Mouse (Mus musculus) midbrain, postnatal 0 days (tissue): Measurements from ENCODE around the gene Rap2c. TPM values are rescaled to one million over a fixed set of nuclear protein-coding genes. Genes with fewer than 3 reads are reported as not detected.

Experiments
- ATAC-seq: fragments of 200-750 bp; cut with Nextera tagmentation; 2 replicates; pipeline ENCODE4 v1.8.0; 2017; ENCODE audit warnings: moderate number of reproducible peaks, mild to moderate bottlenecking, moderate TSS enrichment, moderate library complexity; ENCODE audit not compliant: low FRiP score
- DNase-seq: peaks from one replicate; pipeline ENCODE4 v3.0.0-alpha.2; 2015; ENCODE audit warnings: low spot score
- H3K27ac ChIP-seq: fragments of 300-500 bp; sonication (generic); 2 replicates; pipeline ENCODE4 v1.5.1; 2014; ENCODE audit warnings: low read depth, mild to moderate bottlenecking, low read length, mixed read lengths
- H3K27me3 ChIP-seq: fragments of 300-500 bp; sonication (generic); 2 replicates; pipeline ENCODE4 v1.6.1; 2014; ENCODE audit warnings: low read length, control low read depth, mixed read lengths; ENCODE audit not compliant: insufficient read depth
- H3K36me3 ChIP-seq: fragments of 300-500 bp; sonication (generic); 2 replicates; pipeline ENCODE4 v1.6.1; 2014; ENCODE audit warnings: low read length, control low read depth, mixed read lengths; ENCODE audit not compliant: insufficient read depth
- H3K4me1 ChIP-seq: fragments of 300-500 bp; sonication (generic); 2 replicates; pipeline ENCODE4 v1.6.1; 2014; ENCODE audit warnings: mild to moderate bottlenecking, control low read depth, antibody characterized with exemption, low read length, mixed read lengths; ENCODE audit not compliant: insufficient read depth
- H3K4me2 ChIP-seq: fragments of 300-500 bp; sonication (generic); 2 replicates; pipeline ENCODE4 v1.6.1; 2014; ENCODE audit warnings: low read depth, mild to moderate bottlenecking, low read length, mixed read lengths; ENCODE audit not compliant: poor library complexity, severe bottlenecking
- H3K4me3 ChIP-seq: fragments of 300-500 bp; sonication (generic); 2 replicates; pipeline ENCODE4 v1.5.1; 2014; ENCODE audit warnings: low read depth, mild to moderate bottlenecking, low read length, moderate library complexity
- H3K9ac ChIP-seq: fragments of 300-500 bp; sonication (generic); replicated peaks from 2 replicates; pipeline ENCODE4 v1.6.1; 2014; ENCODE audit warnings: mild to moderate bottlenecking, low read length, moderate library complexity, mixed read lengths; ENCODE audit not compliant: poor library complexity, severe bottlenecking
- H3K9me3 ChIP-seq: fragments of 300-500 bp; sonication (generic); 2 replicates; pipeline ENCODE4 v1.6.1; 2016; ENCODE audit warnings: low read length, control low read depth
- CTCF ChIP-seq: IDR thresholded peaks from 2 replicates; pipeline ENCODE4 v1.5.1; 2016; ENCODE audit warnings: antibody characterized with exemption, mild to moderate bottlenecking
- WGBS: fragments of 180-500 bp; shearing (Covaris S2); extraction: QIAGEN DNeasy Blood & Tissue Kit; methylation state at CpG from one replicate; pipeline ENCODE4 v1.1.7; 2014; 5-methylcytosine and 5-hydroxymethylcytosine counted together
- polyA plus RNA-seq: library from polyadenylated mRNA; unstranded; fragments of >200 nt; fragmentation: Nextera tagmentation; extraction: Ambion mirVana; gene quantifications from 2 replicates; pipeline ENCODE4 v1.2.1, GENCODE M21; 2015
- total RNA-seq: library from RNA; depleted of rRNA; stranded (reverse); fragments of >200 nt; gene quantifications from 2 replicates; pipeline ENCODE4 v1.2.3, GENCODE M21; 2014

Gene Rap2c
- total and polyA plus RNA-seq, 2 experiments from 2014 or later: 10.0 to 20.9 TPM

DNA sequence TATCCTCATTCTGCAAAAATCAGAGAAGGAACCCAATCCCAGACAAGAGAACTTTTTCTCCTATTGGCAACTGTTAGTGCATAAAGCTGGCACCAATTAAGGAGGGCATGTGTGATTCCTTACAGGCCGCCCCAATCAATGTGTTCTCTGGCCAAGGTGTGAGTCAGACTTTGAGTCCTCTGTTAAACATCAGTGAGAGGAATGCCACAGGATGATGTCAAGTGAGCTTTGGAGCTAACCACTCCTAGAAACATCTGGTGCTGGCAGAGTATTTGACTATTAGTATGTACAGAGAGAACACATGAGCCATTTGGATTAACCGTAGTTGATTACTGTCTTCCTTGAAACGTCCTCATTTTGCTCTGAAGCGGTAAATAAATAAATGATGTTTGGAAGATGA lies 40.9 kb upstream of the Rap2c start:
- Histone ChIP-seq H3K4me2 (no peak overlapping the region), H3K36me3 (no peaks in the 10 kb centered on the region), H3K9me3 (no peaks in the 10 kb centered on the region), H3K4me3 (no peak overlapping the region), H3K9ac (no peak overlapping the region), H3K27ac (no peak overlapping the region), H3K27me3 (no peaks in the 10 kb centered on the region), H3K4me1 (no peaks in the 10 kb centered on the region)
- ATAC-seq (no peak), DNase-seq (no peak)
- TF ChIP-seq CTCF: no peak
- 87% methylated on average over 4 of the region's 4 CpGs for WGBS

DNA sequence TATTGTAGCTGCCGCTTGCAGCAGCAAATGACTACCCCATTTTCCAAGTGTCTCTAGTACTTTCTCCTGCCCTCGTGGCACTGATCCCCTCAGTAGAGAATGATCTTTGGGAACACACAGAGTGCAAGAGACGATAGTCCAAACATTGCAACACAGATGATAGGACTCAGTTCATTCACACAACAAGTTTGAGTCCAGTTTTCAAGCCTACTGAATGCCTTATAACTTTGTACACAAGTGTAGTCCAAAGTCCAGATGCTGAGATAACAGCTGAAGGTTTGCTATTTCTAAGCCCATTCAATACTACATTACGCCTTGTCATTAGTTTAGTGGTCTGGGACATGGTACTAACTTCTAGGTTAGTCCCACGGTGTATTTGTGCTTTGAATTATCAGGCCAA lies 40.5 kb upstream of the Rap2c start:
- 85% methylated on average over 5 of the region's 5 CpGs for WGBS
- no peak for DNase-seq

DNA sequence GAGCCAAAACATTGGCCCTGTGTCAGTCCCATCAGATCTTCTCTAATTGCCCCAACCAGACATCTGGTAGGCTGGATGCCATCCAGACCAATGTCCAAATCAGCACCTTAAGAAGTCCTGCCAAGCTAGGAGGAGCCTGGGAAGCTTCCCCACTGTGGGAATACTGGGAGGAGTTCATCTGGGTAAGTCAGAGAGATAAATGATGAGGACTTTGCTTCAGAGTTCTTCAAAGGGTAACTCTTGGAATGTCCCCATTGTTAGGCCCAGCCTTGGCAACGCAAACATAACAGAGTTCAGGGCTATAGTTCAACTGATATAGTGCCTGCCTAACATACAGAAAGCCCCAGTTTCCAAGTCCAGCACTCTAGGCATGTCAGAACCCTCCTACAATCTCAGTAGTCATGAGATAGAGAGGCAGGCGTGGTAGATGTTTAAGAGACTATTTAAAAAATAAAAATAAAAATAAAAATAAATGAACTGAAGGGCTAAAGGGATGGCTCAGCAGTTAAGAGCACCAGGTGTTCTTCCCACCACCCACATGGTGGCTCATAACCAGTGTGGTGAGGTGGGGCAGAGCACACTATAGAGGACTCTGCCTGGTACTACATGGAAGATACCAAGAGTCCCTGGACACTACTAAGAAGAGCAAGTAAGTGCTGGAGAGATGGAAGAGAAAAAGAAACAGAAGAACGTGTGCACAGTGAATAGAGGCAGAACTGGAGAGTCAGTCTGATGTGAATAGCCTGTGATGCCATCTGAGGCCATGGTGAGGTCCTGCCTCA lies 34.1 kb upstream of the Rap2c start:
- no peaks in the 10 kb centered on the region for H3K27me3 ChIP-seq
- no peak for DNase-seq
- H3K4me1 ChIP-seq: no peaks in the 10 kb centered on the region
- no peak overlapping the region for H3K9ac ChIP-seq
- no peak for TF ChIP-seq CTCF
- no peak overlapping the region for H3K4me2 ChIP-seq
- 76% methylated on average over 3 of the region's 3 CpGs for WGBS
- no peak overlapping the region for H3K27ac ChIP-seq
- no peak for ATAC-seq
- H3K9me3 ChIP-seq: no peaks in the 10 kb centered on the region
- no peaks in the 10 kb centered on the region for H3K36me3 ChIP-seq
- no peak overlapping the region for H3K4me3 ChIP-seq

More for the DNA sequence above, 40.5 kb upstream of the Rap2c start:
- Histone ChIP-seq H3K9ac (no peak overlapping the region), H3K4me3 (no peak overlapping the region), H3K4me1 (no peaks in the 10 kb centered on the region), H3K4me2 (no peak overlapping the region), H3K27ac (no peak overlapping the region), H3K27me3 (no peaks in the 10 kb centered on the region), H3K9me3 (no peaks in the 10 kb centered on the region), H3K36me3 (no peaks in the 10 kb centered on the region)
- ATAC-seq: no peak
- no peak for TF ChIP-seq CTCF

DNA sequence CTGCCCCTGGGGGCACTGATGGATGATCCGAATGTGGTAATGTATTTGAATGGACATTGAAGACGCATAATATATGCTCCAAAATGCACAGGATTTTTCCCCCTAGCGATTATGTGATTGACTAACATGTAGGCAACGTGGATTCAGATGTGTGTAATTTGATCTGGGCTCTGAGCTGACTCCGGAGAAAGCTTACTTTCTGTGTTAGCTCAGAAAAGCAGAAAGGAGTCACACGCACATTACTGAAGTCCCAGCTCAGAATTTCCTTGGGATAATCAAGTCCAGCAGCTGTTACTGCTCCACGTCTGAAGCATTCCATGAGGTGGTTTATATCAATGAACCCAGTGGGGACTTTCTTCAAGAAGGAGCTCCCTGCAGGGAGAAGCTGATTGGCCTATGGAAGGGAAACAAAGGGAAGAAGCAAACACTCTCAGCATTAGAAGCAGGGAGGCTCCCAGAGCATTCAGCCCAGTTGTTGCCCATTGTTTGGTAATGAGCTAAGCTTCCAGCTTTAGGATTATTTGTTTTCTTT lies 17.9 kb upstream of the Rap2c start:
- ATAC-seq: no peak
- H3K27me3 ChIP-seq: no peaks in the 10 kb centered on the region
- H3K4me2 ChIP-seq: no peak overlapping the region
- H3K36me3 ChIP-seq: no peaks in the 10 kb centered on the region
- no peak for DNase-seq
- H3K9me3 ChIP-seq: no peaks in the 10 kb centered on the region
- no peak overlapping the region for H3K4me3 ChIP-seq
- no peak overlapping the region for H3K9ac ChIP-seq
- TF ChIP-seq CTCF: no peak
- WGBS: 28% methylated on average over 7 of the region's 7 CpGs
- H3K27ac ChIP-seq: no peak overlapping the region
- no peaks in the 10 kb centered on the region for H3K4me1 ChIP-seq

DNA sequence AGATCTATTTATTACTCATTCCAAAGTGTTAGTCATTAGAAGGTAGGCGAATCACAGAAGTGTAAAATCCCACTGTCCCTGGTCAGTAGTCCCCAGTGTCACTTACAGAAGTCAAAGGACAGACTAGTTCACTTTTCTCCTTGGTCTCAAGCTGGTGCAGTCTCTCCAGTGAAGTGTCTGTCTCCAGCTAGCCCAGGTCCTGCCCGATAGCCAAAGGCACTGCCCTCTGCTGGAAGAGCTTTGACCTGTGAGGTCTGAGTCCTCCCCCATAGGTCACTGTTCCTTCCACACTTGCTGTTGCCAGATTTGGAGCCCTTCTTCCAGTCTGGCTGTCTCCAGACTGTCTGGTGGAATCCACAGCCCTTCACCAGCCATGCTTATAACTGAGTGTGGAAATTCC lies 2.1 kb upstream of the Rap2c start:
- peak; percentile 25 for DNase-seq
- H3K4me1 ChIP-seq: no peaks in the 10 kb centered on the region

DNA sequence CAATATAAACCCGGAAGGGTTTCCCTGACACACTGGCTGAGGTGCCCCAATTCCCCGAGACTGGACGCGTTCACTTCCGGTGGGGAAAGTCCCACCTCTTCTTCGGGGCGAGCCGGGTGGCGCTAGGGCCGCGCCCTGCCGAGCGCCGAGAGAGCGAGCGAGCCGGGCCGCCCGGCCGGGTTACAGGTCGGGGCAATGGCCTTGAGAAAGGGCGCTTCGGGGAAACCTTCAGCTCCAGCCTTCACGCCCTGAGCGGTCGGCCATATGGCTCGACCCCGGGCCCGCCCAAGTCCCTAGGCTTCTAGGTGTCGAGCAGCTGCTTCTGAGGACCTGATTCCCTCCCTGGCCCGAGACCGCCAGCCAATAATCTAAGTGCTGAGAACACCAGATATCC lies 965 bp upstream of the Rap2c start:
- H3K4me1 ChIP-seq: no peaks in the 10 kb centered on the region
- no peak for TF ChIP-seq CTCF
- 25% methylated on average over 20 of the region's 32 CpGs for WGBS
- H3K9ac ChIP-seq: peak overlapping the region; percentile 84
- H3K4me3 ChIP-seq: peak overlapping the region; percentile 53
- H3K36me3 ChIP-seq: no peaks in the 10 kb centered on the region
- H3K4me2 ChIP-seq: peak overlapping the region; percentile 55
- H3K27me3 ChIP-seq: no peaks in the 10 kb centered on the region
- H3K27ac ChIP-seq: peak overlapping the region; percentile 78; the same call in 1 of the 2 replicates
- peak; percentile 83 for DNase-seq
- ATAC-seq: peak; percentile 92
- H3K9me3 ChIP-seq: no peaks in the 10 kb centered on the region

More for the DNA sequence above, 2.1 kb upstream of the Rap2c start:
- 36% methylated on average over 2 of the region's 2 CpGs for WGBS
- Histone ChIP-seq H3K4me3 (no peak overlapping the region), H3K36me3 (no peaks in the 10 kb centered on the region), H3K27me3 (no peaks in the 10 kb centered on the region), H3K4me2 (no peak overlapping the region), H3K27ac (no peak overlapping the region), H3K9me3 (no peaks in the 10 kb centered on the region), H3K9ac (no peak overlapping the region)
- TF ChIP-seq CTCF: peak; percentile 50
- no peak for ATAC-seq
